Mouse (Mus musculus): ENCODE data around the gene Dmrtc1a. TPM values are rescaled to one million over a fixed set of nuclear protein-coding genes. Genes with fewer than 3 reads are reported as not detected.

The Dmrtc1a gene
- polyA plus RNA-seq, 1 experiment from 2014 or later, result 0.39 TPM

Other genes starting within 250 kb of the Dmrtc1a start
- gene Gm3880, start 221.7 kb downstream of the Dmrtc1a start, polyA plus RNA-seq (2016; fragmentation: Nextera tagmentation; extraction: Ambion mirVana), result not detected in 2 replicates
- gene Gm9112, start 201.1 kb downstream of the Dmrtc1a start, polyA plus RNA-seq (2016; fragmentation: Nextera tagmentation; extraction: Ambion mirVana), result not detected in 2 replicates
- not detected in 2 replicates for gene Dmrtc1b, start 200.8 kb downstream of the Dmrtc1a start, polyA plus RNA-seq (2016; fragmentation: Nextera tagmentation; extraction: Ambion mirVana)
- not detected in 2 replicates for gene Dmrtc1c1, start 105.7 kb downstream of the Dmrtc1a start, polyA plus RNA-seq (2016; fragmentation: Nextera tagmentation; extraction: Ambion mirVana)
- not detected in 2 replicates for gene Dmrtc1c2, start 54.1 kb downstream of the Dmrtc1a start, polyA plus RNA-seq (2016; fragmentation: Nextera tagmentation; extraction: Ambion mirVana)
- gene 1700031F05Rik, start 40.7 kb downstream of the Dmrtc1a start, polyA plus RNA-seq (2016; fragmentation: Nextera tagmentation; extraction: Ambion mirVana), result not detected in 2 replicates
- gene 1700011M02Rik, start 218 bp upstream of the Dmrtc1a start, polyA plus RNA-seq (2016; fragmentation: Nextera tagmentation; extraction: Ambion mirVana), result not detected in 2 replicates
- gene 1700018G05Rik, start 19.7 kb upstream of the Dmrtc1a start, polyA plus RNA-seq (2016; fragmentation: Nextera tagmentation; extraction: Ambion mirVana), result not detected in 2 replicates

All from embryonic facial prominence, embryonic 10.5 days (tissue).